Mouse (Mus musculus): ENCODE measurements around the gene AI464131.

AI464131 gene

DNA sequence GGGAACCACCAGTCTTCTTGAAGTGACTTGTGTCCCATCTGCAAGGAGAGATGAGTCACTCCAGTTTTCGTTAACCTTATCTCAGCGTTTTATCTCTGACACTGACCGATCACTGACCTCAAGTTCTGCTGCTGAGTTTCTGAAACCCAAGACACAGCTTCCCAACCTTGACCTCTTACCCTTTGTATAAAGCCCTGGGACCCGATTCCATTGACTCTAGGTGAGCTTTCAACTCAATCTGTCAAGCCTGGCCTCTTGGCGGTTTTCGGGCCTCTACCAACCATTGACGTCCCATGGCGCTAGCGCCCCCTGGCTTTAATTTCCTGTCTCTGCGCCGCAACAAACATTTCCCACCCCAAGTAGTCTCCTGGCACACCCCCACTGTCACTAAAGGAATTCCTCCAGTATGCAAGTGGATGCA is 2.3 kb upstream of the AI464131 start:
- no peak for DNase-seq (ENCODE audit: low read depth, low spot score)

DNA sequence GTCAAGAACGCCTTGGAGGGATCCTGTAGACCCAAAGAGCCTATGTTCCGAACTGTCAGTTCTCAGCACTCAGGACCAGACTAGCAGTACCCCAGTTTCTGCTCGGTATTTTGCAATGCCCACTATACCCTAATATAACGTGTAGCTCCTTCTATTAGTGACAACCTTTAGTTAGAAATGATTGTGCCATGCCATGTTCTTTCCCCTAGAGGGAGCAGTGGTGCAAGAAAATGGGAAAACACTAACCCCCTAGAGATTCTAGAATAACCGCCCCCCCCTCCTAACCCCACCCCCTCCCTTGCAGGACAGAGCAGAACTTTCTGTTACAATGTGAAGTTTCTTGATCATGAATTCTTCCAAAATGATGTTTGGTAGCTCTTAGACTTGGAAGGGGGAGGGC is 1.4 kb upstream of the AI464131 start:
- DNase-seq (ENCODE audit: low read depth, low spot score), result no peak

DNA sequence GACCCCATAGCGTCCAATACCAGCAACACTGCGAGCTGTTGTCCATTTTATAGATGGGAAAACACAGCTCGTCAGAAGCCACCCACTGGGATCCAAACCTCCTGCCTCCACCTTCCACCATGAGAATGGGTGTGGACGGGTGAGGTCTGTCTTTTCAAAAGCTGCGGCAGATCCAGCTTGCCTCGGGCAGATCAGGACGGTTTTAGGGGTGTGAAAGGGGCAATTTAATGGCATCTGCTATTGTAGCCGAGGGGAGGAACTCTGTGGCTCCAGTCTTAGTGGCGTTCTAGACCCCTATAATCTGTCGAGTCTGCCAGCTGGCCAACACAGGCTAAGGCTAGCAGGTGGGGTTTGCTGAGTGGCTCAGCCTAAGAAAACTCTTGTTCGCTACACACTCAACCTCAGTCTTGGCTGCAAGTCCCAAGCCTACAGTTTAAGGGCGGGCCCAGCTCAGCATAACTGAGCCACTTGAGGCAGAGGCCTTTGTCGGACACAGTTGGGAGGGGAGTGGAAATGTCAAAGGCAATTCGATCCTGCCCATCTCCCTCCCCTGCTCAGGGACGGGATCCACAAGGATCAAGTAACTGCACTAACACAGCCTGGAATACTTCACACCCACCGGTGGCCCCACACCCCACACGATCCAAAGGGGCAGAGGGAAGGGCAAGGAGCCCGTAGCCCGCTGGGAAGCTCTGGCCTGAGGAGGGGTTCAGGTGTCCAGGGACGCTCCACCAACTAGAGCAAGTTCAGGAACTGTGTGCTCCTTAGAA is 520 bp downstream of the AI464131 start:
- DNase-seq (ENCODE audit: low read depth, low spot score), result no peak

DNA sequence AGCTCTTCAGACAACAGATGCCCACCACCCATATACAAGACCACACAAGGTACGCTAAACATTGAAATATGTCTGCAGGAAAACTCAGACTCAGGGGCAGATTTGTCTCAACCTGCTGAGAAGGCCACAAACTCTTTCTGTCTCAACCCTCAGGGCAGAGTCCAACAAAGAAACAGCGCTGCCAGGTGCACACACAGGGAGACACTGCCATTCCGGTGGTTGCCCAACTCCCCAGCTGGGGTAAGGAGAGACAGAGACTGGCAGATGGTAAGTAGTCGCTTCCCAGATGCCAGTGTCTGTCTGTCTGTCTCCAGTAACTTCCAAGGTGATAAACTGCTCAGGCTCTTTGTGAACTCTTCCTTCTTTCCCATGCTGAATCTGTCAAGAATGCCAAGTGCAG is 2.1 kb downstream of the AI464131 start:
- DNase-seq (ENCODE audit: low read depth, low spot score), result no peak

DNA sequence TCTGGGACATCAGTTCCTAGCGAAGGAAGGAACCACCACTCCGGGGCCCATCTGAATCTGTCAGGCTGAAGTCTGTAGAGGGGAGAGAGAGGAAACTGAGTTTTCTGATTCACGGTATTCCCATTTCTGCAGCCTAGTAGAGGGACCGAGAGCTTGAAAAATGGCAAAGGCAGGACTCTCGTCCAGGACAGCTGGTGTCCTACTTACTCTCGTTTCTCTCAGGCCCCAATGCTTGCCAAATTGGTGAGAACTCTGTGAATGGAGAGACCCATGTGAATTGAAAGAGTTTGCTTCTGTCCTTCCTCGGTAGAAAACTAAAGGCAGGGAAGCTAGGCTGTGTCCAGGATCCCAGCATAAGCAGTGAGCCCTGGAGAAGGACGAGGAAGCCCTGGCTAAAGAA is 3.3 kb downstream of the AI464131 start:
- peak; percentile 43 for DNase-seq (ENCODE audit: low read depth, low spot score)

DNA sequence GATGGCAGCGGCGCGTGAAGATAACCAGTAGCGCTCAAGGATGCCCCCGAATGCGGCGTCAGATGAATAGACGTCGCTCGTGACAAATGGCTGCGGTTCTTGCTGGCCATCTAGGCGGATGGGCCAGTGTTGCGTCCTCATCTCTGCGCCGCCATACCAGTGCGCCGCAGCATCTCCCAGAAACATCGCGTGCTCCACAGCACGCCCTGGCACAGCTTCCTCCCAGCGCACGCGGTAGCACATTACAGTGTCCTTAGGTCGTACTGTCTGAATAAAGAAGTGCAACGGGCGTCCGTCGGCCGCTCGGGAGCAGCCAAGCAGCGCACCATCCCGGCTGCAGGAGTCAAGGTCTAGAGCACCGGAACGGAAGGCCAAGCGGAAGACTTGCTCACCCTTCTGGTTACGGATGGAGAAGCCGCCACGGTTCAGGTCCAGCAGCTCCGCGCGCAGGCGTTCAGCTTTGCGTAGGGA is 3.9 kb downstream of the AI464131 start:
- DNase-seq (ENCODE audit: low read depth, low spot score), result no peak

DNA sequence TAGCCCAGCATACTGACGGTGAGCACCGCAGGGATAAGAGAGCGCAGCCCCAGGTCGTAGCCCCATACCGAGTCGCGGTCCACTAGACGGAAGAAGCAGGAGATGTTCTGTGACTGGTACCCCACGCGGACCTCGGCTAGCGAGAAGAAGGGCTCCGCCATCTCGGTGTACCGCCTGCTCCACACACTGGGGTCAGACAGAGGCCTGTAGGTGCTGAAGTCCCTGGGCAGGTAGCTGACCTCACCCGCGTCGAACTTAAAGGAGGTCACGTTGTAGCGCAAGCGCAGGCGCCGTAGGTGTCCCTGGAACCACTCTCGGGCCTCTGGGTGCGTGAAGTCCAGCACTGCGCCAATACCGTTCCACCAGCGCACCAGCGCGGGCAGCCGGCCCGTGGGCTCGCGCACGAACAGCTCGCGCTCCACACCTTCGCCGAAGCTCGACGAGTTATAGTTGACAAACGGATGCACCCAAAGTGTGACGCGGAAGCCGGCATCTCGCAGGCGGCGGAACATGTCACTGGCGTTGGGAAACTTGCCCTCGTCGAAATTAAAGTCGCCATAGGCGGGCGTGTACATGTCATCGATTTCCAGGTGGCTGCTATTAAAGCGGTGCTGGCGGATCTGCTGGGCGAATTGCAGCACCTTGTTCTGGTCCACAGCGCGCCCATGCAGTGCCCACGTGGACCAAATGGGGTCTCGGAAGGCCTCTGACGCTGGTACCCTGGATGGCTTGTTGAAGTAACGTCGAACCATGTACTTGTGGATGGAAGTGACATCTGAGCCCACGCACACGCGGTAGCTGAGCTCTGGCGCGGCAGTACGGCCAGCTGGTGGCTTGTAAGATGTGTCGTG is 4.7 kb downstream of the AI464131 start:
- no peak for DNase-seq (ENCODE audit: low read depth, low spot score)

DNA sequence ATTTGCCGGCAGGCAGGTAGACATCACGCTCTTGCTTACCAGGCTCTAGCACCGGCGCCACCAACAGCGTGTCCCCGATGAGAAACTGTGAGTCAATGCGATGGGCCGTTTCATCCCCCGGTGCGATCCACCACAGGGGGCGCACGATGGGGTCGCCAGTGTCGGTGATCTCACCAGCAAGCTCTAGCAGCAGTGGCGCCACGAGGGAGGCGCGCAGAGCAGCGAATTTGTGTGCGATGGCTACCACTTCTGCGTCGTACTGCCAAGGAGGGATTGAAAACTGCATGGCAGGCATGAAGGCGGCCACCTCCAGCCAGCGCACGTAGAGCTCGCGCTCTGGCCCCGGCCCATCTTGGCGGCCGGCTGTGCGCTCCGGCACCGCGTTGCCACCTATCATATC is 5.3 kb downstream of the AI464131 start:
- DNase-seq (ENCODE audit: low read depth, low spot score), result no peak

DNA sequence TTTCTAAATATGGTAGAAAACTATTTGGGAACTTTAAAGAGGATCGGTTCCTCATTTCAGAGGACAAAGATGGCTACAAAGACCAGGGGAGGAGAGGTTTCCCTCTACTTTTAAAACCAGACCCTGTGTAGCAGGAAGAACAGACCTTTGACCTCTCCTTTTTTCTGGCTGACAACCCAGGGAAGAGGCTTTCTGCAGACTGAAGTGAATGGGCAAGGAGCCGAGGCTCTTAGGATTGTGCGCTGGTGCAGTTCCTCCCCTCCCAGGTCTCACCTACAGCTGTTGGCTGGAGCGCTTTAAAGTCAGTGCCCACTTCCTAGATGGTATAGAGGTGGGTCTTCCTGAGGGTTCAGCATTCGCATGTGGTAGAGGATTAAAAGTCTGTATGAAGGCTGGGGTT is 5.8 kb downstream of the AI464131 start:
- no peak for DNase-seq (ENCODE audit: low read depth, low spot score)

DNA sequence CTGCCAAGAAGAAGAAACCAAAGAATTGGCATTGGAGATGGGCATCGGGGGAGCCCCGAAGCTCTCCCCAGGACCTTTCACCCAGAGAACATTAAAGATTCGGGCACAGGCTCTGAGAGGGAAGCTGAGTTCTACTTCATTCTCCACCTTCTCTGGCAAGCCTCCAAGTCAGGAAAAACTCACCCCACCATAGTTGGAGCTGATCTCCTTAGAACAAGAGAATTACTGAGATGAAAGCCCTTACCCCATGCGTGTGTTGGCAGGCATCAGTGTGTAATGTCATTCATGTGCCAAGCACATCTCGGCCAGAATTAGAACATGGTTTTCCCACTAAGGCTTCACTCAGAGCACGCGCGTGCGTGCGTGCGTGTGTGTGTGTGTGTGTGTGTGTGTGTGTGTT is 7.0 kb downstream of the AI464131 start:
- DNase-seq (ENCODE audit: low read depth, low spot score), result no peak

DNA sequence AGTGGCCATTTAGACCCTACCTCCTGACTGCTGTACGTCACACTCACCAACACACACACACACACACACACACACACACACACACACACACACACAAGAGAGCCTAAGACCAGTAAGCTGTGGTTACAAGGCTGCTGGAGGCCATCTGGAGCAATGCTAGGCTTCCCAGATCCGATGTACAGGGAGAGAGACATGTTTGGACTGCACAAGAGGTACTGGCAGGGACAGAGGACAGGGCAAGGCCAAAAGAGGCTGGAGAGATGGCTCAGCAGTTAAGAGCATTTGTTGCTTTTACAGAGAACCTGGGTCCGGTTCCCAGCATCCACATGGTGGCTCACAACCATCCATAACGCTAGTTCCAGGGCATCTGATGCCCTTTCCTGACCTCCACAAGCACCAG is 7.8 kb downstream of the AI464131 start:
- DNase-seq (ENCODE audit: low read depth, low spot score), result no peak

DNA sequence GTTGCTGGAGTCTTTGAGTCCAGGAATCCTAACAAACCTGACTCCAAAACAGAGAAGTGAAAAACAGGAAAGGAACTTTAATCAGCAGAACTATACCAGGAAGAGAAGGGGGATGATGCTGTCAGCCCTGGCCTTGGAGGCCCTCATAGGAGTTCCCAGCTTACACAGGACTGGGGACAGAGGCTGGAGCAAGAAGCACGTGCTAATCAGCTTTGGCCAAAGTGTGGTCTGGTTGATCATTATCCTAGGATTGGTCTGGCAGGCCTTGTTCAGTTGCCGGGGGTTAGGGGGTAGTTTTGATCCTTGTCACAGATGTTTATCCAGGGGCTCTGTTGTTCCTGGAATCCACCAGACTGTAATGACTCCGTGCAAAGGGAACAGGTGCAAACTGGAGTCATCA is 8.5 kb downstream of the AI464131 start:
- DNase-seq (ENCODE audit: low read depth, low spot score), result no peak

DNA sequence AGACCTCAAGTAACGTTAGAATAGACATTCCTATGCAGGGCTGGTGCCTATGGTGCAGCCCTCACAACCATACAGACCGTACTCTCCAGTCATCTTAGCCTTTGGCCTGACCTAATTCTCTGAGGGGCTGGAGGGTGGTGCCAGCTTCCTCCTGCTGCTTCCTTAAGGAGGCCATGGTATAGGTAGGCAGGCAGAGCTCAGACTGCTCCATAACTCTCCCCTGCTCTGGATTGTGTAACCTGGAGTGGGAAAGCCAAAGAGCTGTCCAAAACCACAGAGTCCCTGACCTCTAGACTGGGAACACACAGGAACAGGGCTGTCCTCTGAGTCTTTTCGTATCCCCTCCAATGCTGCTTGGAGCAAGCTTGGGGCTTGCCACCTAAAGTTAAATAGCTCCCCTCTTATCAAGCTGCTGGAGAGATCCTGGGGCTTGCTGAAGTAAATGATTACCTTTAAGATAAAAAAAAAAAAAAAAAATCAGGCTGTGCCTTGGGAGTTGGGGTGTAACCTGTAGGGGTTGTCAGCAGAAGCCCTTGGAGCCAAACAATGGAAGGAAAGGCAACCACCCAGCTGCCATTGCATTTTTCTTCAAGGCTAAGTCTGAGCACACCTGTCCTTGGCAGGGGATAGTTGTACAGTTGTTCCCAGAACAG is 9.3 kb downstream of the AI464131 start:
- no peak for DNase-seq (ENCODE audit: low read depth, low spot score)

DNA sequence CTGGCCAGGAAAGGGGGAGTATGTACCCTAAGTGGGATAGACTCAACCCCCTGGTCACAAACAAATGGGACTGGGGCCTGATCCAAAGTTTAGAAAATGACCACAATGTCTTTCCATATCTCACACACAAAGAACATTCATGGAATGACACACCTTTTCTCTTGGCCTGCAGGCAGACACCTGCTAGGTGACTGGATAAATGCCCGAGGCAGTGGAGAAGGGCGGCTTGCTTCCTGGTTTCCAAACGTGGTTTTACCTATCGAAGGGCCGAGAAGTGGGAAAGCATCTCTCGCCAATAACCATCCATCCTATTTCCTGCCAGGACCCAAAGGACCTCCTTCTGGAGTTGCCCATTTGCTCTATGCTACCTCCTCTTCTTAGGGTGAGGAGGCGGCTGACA is 9.9 kb downstream of the AI464131 start:
- DNase-seq (ENCODE audit: low read depth, low spot score), result no peak

DNA sequence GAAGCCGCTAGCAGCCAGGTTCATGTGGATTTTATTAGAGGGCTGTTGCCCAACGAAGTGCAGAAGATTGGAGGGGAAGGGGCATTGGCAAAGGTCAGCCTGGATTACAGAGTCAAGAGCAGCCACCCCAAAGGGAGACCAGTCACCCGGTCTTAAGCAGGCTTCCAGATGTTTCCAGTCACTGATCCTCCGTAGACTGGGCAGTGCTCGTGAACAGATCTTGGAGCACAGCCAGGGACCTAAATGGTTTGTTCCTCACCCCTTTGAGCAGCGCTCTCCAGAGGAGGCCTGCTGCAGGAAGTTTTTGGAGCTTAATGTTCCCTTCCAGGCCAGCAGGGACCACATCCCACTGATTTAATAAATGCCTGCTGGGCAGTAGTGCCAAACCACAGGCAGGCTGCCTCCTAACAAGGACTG is 21.3 kb downstream of the AI464131 start:
- no peak for DNase-seq (ENCODE audit: low read depth, low spot score)

DNA sequence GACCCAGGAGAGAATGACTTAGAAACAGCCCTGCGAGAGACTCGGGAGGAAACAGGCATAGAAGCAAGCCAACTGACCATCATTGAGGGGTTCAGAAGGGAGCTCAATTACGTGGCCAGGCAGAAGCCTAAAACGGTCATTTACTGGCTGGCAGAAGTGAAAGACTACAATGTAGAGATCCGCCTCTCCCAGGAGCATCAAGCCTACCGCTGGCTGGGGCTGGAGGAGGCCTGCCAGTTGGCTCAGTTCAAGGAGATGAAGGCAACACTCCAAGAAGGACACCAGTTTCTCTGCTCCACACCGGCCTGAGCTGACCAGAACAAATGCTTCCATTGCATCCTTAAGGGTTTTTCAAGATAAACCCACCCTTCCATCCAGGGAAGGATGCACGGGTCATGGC is 22.6 kb downstream of the AI464131 start:
- no peak for DNase-seq (ENCODE audit: low read depth, low spot score)

DNA sequence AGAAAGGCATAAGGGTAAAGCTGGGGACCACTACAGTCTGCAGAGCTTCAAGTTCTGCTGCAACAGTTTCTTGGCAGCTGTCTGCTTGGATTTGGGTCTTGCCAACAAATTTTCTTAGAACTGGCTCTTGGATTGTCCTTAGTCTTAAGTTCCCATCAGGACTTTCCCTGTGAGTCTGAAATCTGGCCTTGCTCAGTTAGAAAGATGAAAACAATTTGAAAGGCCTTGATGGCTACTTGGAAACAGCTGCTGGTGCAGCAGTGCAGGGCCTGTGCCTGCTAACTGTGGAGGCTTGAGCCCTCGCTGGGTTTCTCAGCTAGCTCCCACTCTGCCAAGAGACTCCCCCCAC is 23.4 kb downstream of the AI464131 start:
- DNase-seq (ENCODE audit: low read depth, low spot score), result no peak

DNA sequence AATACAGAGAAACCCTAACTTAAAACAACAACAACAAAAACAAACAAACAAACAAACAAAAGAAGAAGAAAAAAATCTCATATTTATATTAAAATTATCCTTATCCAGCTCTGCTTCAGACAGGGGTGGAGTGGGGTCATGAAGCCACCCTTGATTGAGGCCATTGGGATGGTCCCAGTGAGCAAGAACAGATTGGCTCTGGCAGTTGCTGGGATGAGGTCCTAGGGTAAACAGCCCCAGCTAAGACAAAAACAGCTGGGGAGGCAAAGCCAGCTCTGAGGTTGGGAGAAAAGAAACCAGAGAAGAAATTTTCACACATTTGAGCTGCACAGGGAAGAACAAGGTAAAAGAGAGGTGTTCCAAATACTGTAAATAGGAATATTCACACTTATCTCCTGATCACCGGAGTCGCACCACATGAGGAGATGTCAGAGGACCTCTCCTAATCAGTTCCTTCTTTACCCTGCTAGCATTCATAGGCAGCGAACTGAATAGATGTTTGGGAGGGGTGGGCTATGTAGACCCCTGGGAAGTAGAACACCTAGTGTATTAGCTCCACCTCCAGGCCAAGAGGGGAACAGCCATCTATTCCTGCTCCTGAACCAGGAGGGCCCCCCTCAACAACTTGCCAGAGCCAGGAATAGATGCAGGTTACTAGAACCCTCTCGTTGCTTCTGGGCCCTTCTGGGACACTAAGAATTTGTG is 24.0 kb downstream of the AI464131 start:
- DNase-seq (ENCODE audit: low read depth, low spot score), result no peak

DNA sequence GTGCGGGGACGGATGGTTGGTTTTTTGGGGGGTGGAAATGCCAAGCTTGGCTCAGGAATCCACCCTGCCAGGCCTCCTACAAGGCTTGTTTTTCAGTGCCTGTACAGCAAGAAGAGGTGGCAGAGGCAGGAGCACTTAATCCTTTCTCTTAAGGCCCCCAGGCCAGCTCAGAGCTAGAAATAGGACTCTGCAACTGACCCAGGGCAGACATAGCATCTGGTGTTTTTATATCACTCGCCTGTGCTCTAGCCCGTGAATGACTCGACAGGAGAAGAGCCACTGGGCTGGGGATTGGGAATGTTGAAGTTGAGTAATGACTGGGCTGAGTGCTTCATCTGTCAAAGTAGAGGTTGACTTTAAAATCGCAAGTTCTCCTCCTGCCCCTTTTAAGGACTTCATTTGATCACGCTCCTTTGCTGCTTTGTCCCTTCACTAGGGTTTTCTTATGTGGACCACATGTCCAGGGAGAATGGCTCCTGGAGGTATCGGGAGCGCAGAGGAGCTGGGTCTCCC is 25.2 kb downstream of the AI464131 start:
- no peak for DNase-seq (ENCODE audit: low read depth, low spot score)

DNA sequence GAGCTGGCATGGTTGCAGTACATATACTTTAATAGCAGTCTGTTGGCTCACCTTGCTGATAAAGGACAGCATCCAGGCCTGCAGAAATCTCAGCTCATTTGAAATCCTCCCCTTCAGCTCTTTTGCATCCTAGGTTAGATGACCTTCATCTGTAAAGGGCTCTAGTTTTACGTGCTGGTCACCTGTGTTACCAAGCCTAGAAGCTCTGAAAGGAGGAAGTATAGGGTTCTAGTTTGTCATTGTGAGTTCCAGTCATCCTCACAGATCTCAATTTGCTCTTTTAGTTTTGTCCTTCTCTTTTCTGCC is 31.5 kb downstream of the AI464131 start:
- no peak for DNase-seq (ENCODE audit: low read depth, low spot score)

DNA sequence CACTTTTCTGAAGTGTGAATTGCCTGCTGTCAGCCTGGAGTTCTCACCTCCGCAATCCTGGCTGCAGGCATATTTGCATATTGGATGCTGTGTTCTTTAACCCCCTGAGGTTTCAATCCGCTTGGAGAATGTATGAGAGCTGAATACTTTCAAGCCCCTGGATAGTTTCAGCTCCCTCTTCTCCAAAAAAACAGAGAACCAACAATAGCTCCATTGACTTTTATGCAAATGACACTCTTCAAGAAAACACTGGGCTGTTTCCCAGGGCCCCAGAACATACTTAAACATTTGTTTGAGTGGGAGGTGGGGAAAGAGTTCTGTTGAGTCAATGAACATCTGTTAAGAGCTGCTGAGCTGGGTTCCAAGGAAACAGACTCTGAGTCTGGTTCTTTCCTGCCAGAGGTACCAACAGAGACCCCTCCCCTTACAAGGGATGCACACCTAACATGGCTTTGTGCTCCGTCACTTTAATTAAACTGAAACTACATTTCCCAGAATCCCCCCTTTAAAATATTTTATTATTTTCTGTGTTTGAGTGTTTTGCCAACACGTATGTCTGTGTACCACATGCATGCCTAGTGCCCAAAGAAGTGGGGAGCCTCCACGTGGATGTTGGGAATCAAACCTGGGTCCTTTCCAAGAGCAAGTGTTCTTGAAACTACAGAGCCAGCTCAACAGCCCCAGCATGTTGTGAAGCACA is 32.0 kb downstream of the AI464131 start:
- DNase-seq (ENCODE audit: low read depth, low spot score), result peak; percentile 88
